Mouse (Mus musculus) heart, postnatal 0 days (tissue): ENCODE measurements around the gene Kcne3. TPM values are rescaled to one million over a fixed set of nuclear protein-coding genes. Genes with fewer than 3 reads are reported as not detected.

Experiments used
- ATAC-seq: fragments of 200-750 bp; cut with Nextera tagmentation; 2 replicates; pipeline ENCODE4 v1.8.0; 2017; ENCODE audit warnings: low read depth, moderate number of reproducible peaks, moderate library complexity; ENCODE audit not compliant: insufficient read depth
- DNase-seq: peaks from one replicate; pipeline ENCODE4 v3.0.0-alpha.2; 2016; ENCODE audit warnings: low spot score
- H3K27ac ChIP-seq: fragments of 300-500 bp; sonication (generic); 2 replicates; pipeline ENCODE4 v1.5.1; 2014; ENCODE audit warnings: low read depth, mild to moderate bottlenecking
- H3K27me3 ChIP-seq: fragments of 300-500 bp; sonication (generic); 2 replicates; pipeline ENCODE4 v1.6.1; 2014; ENCODE audit warnings: low read length, mixed read lengths; ENCODE audit not compliant: control insufficient read depth, insufficient read depth
- H3K36me3 ChIP-seq: fragments of 300-500 bp; sonication (generic); replicated peaks from 2 replicates; pipeline ENCODE4 v1.6.1; 2014; ENCODE audit warnings: low read length, mixed read lengths; ENCODE audit not compliant: control insufficient read depth, insufficient read depth
- H3K4me1 ChIP-seq: fragments of 300-500 bp; sonication (generic); 2 replicates; pipeline ENCODE4 v1.6.1; 2014; ENCODE audit warnings: antibody characterized with exemption; ENCODE audit not compliant: control insufficient read depth, insufficient read depth
- H3K4me2 ChIP-seq: fragments of 300-500 bp; sonication (generic); 2 replicates; pipeline ENCODE4 v1.6.1; 2014; ENCODE audit warnings: low read depth, mild to moderate bottlenecking, low read length, moderate library complexity
- H3K4me3 ChIP-seq: fragments of 300-500 bp; sonication (generic); 2 replicates; pipeline ENCODE4 v1.5.1; 2014; ENCODE audit warnings: low read depth, low read length
- H3K9ac ChIP-seq: fragments of 300-500 bp; sonication (generic); replicated peaks from 2 replicates; pipeline ENCODE4 v1.6.1; 2014; ENCODE audit warnings: low read depth, low read length, mixed read lengths
- H3K9me3 ChIP-seq: fragments of 300-500 bp; sonication (generic); replicated peaks from 2 replicates; pipeline ENCODE4 v1.6.1; 2016; ENCODE audit warnings: low read length; ENCODE audit not compliant: control insufficient read depth
- CTCF ChIP-seq: IDR thresholded peaks from 2 replicates; pipeline ENCODE4 v1.5.1; 2016; ENCODE audit warnings: antibody characterized with exemption, control low read depth, low read depth
- EP300 ChIP-seq: IDR thresholded peaks from 2 replicates; pipeline ENCODE4 v1.6.1; 2016; ENCODE audit warnings: antibody characterized with exemption, low read depth
- WGBS: fragments of 180-500 bp; shearing (Covaris S2); extraction: QIAGEN DNeasy Blood & Tissue Kit; methylation state at CpG from one replicate; pipeline ENCODE4 v1.1.7; 2014; 5-methylcytosine and 5-hydroxymethylcytosine counted together
- polyA plus RNA-seq: library from polyadenylated mRNA; unstranded; fragments of >200 nt; fragmentation: Nextera tagmentation; extraction: Ambion mirVana; gene quantifications from 2 replicates; pipeline ENCODE4 v1.2.1, GENCODE M21; 2015
- total RNA-seq: library from RNA; depleted of rRNA; stranded (reverse); fragments of >200 nt; gene quantifications from 2 replicates; pipeline ENCODE4 v1.2.3, GENCODE M21; 2014; ENCODE audit warnings: low replicate concordance

Gene Kcne3
- total and polyA plus RNA-seq, 2 experiments from 2014 or later, result 0.99 to 3.3 TPM

DNA sequence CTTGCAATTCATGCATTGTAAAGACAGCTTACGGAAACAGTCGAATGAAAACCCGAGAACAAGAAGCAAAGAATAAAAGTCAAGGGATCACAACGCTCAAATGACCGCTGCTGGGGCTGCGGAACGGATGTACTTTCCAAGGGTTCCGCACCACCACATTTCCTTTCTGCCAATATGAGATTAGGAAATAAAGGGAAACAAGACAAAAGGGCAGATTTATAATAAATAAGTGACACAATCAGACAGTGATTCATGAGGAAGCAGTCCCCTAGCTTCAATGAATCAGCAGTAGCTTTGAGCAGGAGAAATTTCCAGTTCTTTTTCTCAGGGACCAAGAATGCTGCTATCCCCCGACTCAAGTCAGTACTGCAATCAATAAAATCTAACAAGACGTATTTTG, 39.7 kb downstream of the Kcne3 start:
- ATAC-seq (no peak), DNase-seq (no peak)
- H3K9me3 ChIP-seq, result no peaks in the 10 kb centered on the region
- no peaks in the 10 kb centered on the region for H3K27me3 ChIP-seq
- WGBS, result 54% methylated on average over 10 of the region's 10 CpGs
- no peak overlapping the region for H3K27ac ChIP-seq
- peaks cover 5% of the 10 kb centered on the region; the same call in 1 of the 2 replicates for H3K4me1 ChIP-seq
- peak overlapping the region; percentile 18 for H3K4me2 ChIP-seq
- H3K36me3 ChIP-seq, result no peaks in the 10 kb centered on the region
- H3K9ac ChIP-seq, result no peak overlapping the region
- no peak overlapping the region for H3K4me3 ChIP-seq
- TF ChIP-seq EP300 (0 out of 2 replicates have a peak, but pooled peaks have one; percentile 35), CTCF (no peak)

DNA sequence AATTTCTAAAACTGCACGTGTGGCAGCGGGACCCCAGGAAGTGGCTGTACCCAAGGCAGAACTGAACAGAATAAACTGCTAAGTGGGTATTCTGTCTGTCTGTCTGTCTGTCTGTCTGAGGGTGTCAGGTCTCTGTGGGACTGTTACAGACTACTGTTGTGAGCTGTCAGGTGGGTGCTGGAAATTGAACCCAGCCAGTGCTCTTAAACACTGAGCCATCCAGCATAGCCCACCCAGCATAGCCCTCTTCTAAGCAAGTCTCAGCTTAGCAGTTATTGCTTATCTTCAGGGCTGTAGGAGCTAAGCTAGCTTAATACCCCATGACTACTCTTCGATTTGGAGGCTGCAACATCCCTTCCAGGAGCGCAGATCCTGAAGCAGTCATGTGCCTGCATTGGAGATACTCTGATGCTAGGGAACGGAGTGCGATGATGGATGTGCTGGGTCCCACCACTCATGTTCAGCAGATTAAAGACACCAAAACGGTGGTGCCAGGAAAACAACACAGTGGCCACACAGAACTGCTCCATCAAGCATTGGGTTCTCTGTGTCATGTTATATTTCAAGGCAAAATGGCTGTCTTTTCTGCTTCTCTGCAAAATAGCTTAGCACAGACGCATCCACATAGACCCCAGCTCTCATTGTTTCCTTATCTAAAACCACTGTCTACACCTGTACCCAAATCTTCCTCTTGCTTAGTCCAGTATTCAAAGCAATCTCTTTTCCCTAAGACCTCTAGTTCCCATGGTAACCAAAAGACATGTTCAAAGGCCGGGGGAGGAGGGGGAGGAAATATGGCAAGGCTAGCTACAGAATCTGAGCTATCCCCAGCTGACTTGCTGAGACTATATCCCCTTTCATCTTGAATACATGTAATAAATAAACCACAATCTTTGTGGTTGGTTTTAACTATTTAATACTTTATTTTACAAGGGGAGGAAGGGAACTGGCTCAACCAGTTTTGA, 40.6 kb downstream of the Kcne3 start:
- Histone ChIP-seq H3K9ac (no peak overlapping the region), H3K4me1 (peaks cover 5% of the 10 kb centered on the region; the same call in 1 of the 2 replicates), H3K9me3 (no peaks in the 10 kb centered on the region), H3K27ac (no peak overlapping the region), H3K27me3 (no peaks in the 10 kb centered on the region), H3K36me3 (no peaks in the 10 kb centered on the region), H3K4me2 (peak overlapping the region; percentile 18; the same call in 1 of the 2 replicates), H3K4me3 (no peak overlapping the region)
- 64% methylated on average over 9 of the region's 9 CpGs for WGBS
- no peak for DNase-seq
- TF ChIP-seq CTCF, result no peak
- TF ChIP-seq EP300, result no peak
- ATAC-seq, result no peak

DNA sequence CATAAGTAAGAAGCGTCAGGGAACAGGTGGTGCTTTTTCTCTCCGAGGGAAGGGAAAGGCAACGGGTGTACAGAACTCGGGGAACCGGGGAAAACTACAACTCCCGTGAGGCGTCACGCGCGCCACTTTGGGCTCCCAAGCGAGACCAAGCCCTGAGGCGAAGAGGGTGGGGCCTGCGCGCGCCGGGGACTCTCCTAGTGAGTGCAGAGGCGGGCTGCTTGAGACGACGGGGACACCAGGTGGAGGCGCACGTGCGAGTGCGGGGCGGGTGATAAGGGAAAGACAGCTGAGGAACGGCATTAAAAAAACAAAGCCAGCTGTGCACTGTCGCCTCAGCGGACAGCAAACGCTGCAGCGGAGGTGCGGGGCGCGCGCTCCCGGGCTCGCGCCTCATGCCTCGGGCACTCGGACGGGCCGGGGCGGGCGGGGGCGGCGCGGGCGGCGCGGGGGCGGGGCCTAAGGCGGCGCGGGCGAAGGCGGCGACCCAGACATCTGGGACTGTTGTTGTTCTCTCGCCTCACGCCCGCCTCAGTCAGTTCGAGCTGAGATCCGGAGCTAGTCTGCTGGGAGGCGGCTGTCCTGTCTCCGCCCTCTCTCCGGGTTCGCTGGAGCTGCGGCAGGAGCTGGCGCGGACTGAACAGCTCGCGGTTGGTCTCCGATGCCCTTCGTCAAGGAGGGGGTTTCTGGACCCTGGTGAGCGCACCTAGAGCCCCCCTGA, 51.0 kb downstream of the Kcne3 start, which contains the start of gene Pgm2l1:
TSS of gene Pgm2l1 (plus strand) at position 237 of the 718 bp plus-strand sequence.
- under 1% methylated on average over 43 of the region's 72 CpGs for WGBS
- peak within 1 kb of the TSS; percentile 81 for H3K27ac ChIP-seq
- H3K4me2 ChIP-seq, result peak within 1 kb of the TSS; percentile 94
- H3K9ac ChIP-seq, result peak within 1 kb of the TSS; percentile 66
- ATAC-seq, result peak; percentile 98
- H3K9me3 ChIP-seq, result no peaks in the 10 kb centered on the region
- no peaks in the 10 kb centered on the region for H3K4me1 ChIP-seq
- peak; percentile 94 for DNase-seq
- no peaks in the 10 kb centered on the region for H3K27me3 ChIP-seq
- TF ChIP-seq CTCF (no peak), EP300 (no peak)
- peak within 1 kb of the TSS; percentile 70 for H3K4me3 ChIP-seq
- no peaks in the 10 kb centered on the region for H3K36me3 ChIP-seq

DNA sequence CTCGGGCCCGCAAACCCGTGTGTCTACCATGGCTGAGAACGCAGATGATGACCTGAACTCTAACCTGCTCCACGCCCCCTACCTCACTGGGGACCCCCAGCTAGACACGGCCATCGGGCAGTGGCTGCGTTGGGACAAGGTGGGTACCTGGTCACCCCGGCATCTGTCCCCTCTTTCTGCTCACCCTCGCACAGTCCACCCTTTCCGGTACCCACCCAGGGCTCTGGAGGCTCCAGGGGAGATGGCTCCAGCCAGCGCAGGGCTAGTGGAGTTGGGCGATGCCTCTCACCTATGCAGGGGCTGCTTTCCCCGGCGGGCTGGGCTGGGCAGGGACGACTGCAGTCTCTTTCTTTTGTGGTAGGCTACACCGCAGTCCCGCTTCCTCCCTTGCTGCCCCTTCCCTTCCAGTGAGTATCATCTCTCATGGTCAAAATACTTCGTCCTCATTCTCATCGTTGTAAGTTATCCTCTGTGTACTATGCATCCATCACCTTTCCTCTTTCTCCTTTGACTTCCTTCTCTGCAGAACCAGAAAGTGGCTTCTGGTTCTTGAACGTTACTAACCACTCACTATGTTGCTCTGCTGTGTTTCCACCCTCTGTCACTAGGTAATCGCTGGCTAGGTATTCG, 51.7 kb downstream of the Kcne3 start:
- Histone ChIP-seq H3K36me3 (no peaks in the 10 kb centered on the region), H3K27ac (peak overlapping the region; percentile 81), H3K9me3 (no peaks in the 10 kb centered on the region), H3K4me1 (no peaks in the 10 kb centered on the region), H3K27me3 (no peaks in the 10 kb centered on the region), H3K4me3 (peak overlapping the region; percentile 70), H3K9ac (peak overlapping the region; percentile 66), H3K4me2 (peak overlapping the region; percentile 94)
- 2% methylated on average over 23 of the region's 23 CpGs for WGBS
- TF ChIP-seq CTCF, result no peak
- no peak for TF ChIP-seq EP300
- DNase-seq (no peak), ATAC-seq (peak; percentile 15)

DNA sequence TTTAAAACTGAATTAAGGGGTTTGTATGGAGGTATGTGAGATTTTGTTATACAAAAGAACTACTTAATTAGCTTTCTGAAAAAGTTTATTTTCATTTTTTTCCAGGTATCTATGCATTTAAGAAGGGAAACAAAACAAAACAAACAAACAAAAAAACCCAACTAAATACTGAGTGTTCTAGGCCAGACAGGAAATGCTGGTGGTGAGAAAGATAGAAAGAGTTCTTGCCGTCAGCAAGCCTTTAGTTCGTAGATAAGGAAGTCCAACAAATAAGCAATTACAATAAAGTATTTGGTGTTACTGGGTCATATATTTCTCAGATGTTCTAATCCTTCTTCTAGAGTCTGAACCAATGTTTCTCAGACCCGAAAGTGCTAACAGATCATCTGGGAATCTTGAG, 52.7 kb downstream of the Kcne3 start:
- TF ChIP-seq EP300 (no peak), CTCF (no peak)
- H3K9me3 ChIP-seq, result no peaks in the 10 kb centered on the region
- no peaks in the 10 kb centered on the region for H3K4me1 ChIP-seq
- DNase-seq (no peak), ATAC-seq (no peak)
- H3K27me3 ChIP-seq, result no peaks in the 10 kb centered on the region
- H3K27ac ChIP-seq, result no peak overlapping the region
- H3K36me3 ChIP-seq, result no peaks in the 10 kb centered on the region
- no peak overlapping the region for H3K4me3 ChIP-seq
- no peak overlapping the region; the same call in 1 of the 2 replicates for H3K4me2 ChIP-seq
- H3K9ac ChIP-seq, result no peak overlapping the region
- WGBS, result 60% methylated on average over 3 of the region's 3 CpGs
